Mouse (Mus musculus) spleen, adult 12 weeks (tissue): ENCODE results near the gene Olfr31.

Experiments
- DNase-seq: peaks from one replicate; pipeline ENCODE4 v3.0.0; 2022; ENCODE audit warnings: low spot score

The Olfr31 gene

GRCm38 (mm10) chr14:14354511-14355359 lies 32.1 kb downstream of the Olfr31 start:
- no peak for DNase-seq

- no peak for DNase-seq
Measured at GRCm38 (mm10) chr14:14355360-14355646, 32.7 kb downstream of the Olfr31 start.
